Mouse (Mus musculus) adipose tissue, adult 10 weeks (tissue): ENCODE measurements around the gene Mfap5. TPM values are rescaled to one million over a fixed set of nuclear protein-coding genes. Genes with fewer than 3 reads are reported as not detected.

ENCODE experiments used
- polyA plus RNA-seq: library from polyadenylated mRNA; stranded (reverse); fragments of 350-450 nt; fragmentation: Illumina TruSeq; extraction: RNeasy Lipid Tissue Mini Kit (QIAGEN cat#74804); gene quantifications from one replicate; pipeline ENCODE4 v1.2.3, GENCODE M21; 2014; ENCODE audit warnings: low read depth, low replicate concordance

The Mfap5 gene
- polyA plus RNA-seq, result 62.5 TPM

DNA sequence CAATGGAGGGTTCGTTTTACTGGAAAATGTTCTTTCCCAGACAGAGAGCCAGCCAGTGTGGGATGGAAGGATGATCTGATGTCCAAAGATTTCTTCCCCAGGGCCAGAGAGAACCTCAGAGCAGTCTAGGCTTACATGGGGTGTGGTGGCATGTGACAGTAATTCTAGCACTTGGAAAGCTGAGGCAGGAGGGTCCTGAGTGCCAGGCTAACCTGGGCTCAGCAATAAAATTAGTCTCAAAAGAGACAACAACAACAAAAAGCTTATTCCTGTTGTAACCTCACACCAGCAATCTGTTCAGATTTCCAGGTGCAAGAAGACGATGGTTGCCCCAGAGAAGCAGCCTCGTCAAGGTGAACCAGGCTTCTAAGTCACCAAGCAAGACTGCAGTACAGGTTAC lies at the start of gene Mfap5:
Gene Mfap5 (plus strand): TSS at position 301 of the 400 bp plus-strand sequence.

DNA sequence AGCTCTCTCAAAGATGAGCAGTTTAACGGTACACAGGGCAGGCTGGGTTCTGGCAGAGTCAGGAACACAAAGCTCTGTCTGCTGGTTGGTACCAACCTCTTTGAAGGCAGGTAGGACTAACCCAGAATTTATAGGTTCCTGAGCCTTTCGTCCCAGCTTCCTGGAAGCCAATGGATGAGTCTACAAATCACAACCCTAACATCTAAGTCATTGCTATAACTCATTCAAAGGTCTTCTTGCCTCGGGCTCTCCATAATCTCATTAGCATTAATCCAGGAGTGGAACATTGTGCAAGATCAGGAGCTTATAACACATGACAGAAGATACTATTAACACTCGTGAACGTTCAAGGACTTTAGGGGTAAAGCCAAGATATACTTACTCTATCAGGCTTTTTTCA lies 7.0 kb upstream of the Mfap5 start, which contains the start of gene Rimklb:
Gene Rimklb (minus strand): TSS at position 101 of the 400 bp plus-strand sequence.

DNA sequence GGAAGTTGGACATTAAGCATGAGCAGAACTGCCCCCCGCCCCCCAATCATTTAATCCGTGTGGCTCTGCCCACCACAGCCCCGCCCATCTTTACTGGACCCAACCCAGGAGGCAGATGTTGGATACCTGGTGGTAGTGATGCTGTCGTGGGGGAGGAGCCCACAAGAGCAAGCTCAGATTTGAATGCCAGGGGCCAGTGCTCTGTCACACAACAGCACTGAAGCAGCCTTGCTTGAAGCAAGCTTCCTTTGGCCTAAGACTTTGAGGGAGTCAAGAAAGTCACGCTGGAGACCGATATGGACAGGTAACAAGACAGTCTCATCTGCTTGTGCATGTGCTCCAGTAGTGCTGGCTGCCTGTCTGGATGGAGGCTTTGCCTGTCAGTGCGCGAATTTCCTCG lies 48.0 kb downstream of the Mfap5 start, which contains the start of gene Aicda:
Gene Aicda (plus strand): TSS at position 196 of the 400 bp plus-strand sequence.

Other genes with a start within 250 kb of the Mfap5 start
- 0.43 TPM for gene Klrg1, start 223.0 kb upstream of the Mfap5 start, polyA plus RNA-seq
- gene M6pr, start 197.1 kb upstream of the Mfap5 start, polyA plus RNA-seq, result 134 TPM
- 18.4 TPM for gene Phc1, start 165.3 kb upstream of the Mfap5 start, polyA plus RNA-seq
- gene Rimklb, start 7.1 kb upstream of the Mfap5 start, polyA plus RNA-seq, result 15.4 TPM
- gene Aicda, start 48.0 kb downstream of the Mfap5 start, polyA plus RNA-seq, result not detected
- gene Apobec1, start 96.6 kb downstream of the Mfap5 start, polyA plus RNA-seq, result 23.1 TPM
- 0.24 TPM for gene Gdf3, start 104.2 kb downstream of the Mfap5 start, polyA plus RNA-seq
- not detected for gene Dppa3, start 120.6 kb downstream of the Mfap5 start, polyA plus RNA-seq
- 0.45 TPM for gene Nanog, start 201.6 kb downstream of the Mfap5 start, polyA plus RNA-seq